Mouse (Mus musculus) T-helper 1 cell (primary cell): Measurements from ENCODE around the gene B4galt1.

Experiments
- in situ Hi-C: fragments of 300-600 bp; cut with MboI, MseI; formaldehyde crosslinking; loops from one replicate; pipeline ENCODE4 v1.15.1; 2025; ENCODE audit warnings: high pct_unique_total_duplicates

The B4galt1 gene

GRCm38 (mm10) chr4:40781797-40782495, 71.9 kb downstream of the B4galt1 start:
- in situ Hi-C loops = loop anchor here (5.0 kb wide), 1 partner anchor 55 kb away; no protein-coding TSS in a partner anchor

DNA sequence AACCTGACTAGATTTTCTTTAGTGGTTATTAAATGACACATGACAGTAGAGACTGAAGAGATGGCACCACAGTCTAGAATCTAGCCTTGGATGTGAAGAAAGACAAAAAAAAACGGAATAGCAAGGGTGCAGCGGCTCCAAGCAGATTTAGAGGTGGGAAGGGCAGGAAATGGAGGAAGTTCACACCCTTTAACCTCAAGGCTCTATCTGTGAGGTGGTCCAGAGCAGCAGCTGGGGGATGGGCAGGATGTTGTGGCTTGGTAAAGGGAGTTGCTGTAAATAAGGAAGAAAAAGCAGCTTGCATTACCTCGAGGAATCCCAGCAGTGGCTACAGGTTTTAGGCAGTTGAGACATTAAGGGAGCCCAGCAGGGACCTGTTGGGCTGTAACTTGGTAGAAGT, 72.7 kb downstream of the B4galt1 start:
- in situ Hi-C loops = loop anchor here (5.0 kb wide), 1 partner anchor 56 kb away; no protein-coding TSS in a partner anchor

GRCm38 (mm10) chr4:40778656-40779055, 75.1 kb downstream of the B4galt1 start:
- in situ Hi-C loops = no loop called here

DNA sequence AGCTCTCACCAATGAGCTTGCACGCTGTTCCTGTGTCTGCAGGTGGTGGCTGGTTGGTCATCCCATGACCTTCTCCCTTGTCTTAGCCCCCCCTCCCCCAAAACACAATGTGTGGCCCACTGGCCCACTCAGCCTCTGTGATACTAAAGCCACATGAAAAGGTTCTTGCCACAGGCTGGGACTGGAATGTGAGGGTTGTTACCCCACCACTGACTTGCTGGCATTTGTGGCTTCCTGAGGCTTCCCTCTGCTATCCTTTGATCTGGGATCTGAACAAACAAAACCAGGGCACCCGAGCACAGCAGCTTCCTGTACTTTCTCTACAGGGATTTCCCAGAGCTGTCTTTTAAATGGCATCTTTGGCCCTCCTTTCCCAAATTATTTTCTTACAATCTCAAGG, 76.7 kb downstream of the B4galt1 start:
- in situ Hi-C loops = no loop called here

DNA sequence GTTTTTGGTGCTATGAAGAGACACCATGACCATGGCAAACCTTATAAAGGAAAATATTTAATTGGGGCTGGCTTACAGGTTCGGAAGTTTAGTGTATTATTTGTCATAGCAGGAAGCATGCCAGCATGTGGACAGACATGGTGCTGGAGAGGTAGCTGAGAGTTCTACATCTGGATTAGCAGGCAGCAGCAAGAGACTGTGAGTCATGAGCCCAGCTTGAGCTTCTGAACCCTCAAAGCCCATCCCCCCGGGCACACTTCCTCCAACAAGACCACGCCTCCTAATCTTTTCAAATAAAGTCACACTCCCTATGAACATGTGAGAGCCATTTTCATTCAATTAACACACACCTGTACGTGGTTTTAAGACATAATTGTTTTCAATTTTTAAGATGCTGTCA, 77.4 kb downstream of the B4galt1 start:
- in situ Hi-C loops = no loop called here

DNA sequence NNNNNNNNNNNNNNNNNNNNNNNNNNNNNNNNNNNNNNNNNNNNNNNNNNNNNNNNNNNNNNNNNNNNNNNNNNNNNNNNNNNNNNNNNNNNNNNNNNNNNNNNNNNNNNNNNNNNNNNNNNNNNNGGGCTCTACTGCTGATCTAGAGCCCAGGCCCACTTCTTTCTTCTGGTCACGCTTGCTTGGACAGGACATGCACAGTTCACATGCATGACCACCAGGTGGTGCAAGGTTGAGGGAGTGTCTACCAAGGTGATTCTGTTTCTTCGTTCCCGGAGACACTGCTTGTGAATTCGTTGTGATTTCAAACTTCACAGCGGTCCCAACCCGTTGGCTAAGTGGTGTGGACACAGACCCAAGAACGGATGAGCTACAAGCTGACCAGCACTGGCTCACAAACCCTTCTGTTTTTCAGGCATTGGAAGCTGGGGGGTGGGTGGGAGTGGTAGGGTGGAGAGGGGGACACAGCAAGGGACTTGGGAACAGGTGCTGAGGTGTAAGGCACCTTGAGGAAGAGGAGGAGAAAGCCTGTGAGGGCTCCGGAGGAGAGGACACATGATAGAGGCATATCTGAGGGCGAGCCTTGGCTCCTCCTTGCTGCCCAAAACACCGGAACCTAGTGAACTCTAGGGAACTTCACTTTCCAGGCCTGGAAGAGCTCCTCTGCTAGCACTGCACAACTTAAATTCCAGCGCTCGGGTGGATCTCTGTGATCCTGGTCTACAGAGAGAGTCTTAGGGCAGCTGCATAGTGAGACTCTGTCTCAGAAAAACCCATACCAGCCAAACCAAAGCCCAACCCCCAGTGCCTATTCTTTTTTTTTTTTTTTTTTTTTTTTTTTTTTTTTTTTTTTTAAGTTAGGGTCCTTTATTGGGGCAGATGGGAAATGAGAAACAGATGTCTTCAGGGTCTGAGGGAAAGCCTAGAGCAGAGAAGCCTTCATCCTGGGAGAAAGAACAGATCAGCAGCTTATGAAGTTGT, 79.2 kb downstream of the B4galt1 start:
- in situ Hi-C loops = loop anchor here (5.0 kb wide), 1 partner anchor 133 kb away; no protein-coding TSS in a partner anchor

GRCm38 (mm10) chr4:40759876-40760275, 93.9 kb downstream of the B4galt1 start:
- in situ Hi-C loops = no loop called here

DNA sequence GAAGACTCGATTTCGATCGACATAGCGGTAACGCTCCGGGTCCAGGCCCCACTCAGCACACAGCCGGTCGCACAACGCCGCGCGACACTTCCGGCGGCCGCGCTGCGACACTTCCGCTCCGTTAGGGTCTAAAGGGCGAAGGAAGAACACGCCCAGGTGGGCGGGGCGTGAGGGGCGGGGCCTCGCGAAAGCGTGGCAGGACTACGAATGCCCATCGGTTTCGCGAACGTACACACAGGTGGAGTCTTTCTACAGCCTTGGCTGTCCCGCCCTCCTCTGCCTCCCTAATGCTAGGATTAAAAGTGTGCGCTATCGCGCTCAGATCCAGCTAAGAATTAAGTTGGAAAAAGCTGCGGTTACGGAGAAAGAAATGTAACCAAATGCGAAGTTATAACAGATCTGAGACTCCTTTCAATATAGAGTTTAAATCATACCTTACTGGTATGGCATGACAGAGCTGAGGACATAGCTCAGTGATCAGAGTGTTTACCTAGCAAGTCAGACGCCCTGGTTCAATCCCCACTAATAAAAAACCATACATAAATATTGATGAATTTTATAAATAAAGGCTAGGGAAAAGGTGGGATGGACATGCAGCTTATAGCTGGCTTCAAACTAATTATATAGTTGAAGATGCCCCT, 95.9 kb downstream of the B4galt1 start, which contains the start of gene Smu1:
TSS of gene Smu1 (minus strand) at position 144 of the 641 bp plus-strand sequence.
- in situ Hi-C loops = no loop called here

GRCm38 (mm10) chr4:40757157-40757779, 96.5 kb downstream of the B4galt1 start:
- in situ Hi-C loops = no loop called here
